Mouse (Mus musculus) liver, adult 2 months (tissue): Measurements from ENCODE around the gene Gm21897.

Experiments used
- CTCF ChIP-seq: fragments of 200-500 bp; IDR thresholded peaks from 2 replicates; pipeline ENCODE4 v1.5.1; 2011; ENCODE audit warnings: low read depth, low read length, control low read depth
- POLR2A ChIP-seq: fragments of 200-500 bp; IDR thresholded peaks from 2 replicates; pipeline ENCODE4 v1.6.1; 2011; ENCODE audit warnings: low read length, control low read depth; ENCODE audit not compliant: insufficient read depth; ENCODE audit errors: extremely low read depth

GRCm38 (mm10) chr16:15277461-15277860 lies 39.8 kb upstream of the Gm21897 start:
- TF ChIP-seq CTCF: no peak
- no peak for TF ChIP-seq POLR2A
